Mouse (Mus musculus) forebrain, embryonic 14.5 days (tissue): ENCODE results near the gene Atn1. TPM values are rescaled to one million over a fixed set of nuclear protein-coding genes. Genes with fewer than 3 reads are reported as not detected.

Experiments used
- ATAC-seq: fragments of 200-750 bp; cut with Nextera tagmentation; 2 replicates; pipeline ENCODE4 v1.8.0; 2017; ENCODE audit warnings: mild to moderate bottlenecking, moderate library complexity
- DNase-seq: peaks from one replicate; pipeline ENCODE4 v3.0.0-alpha.2; 2015; ENCODE audit warnings: low spot score
- H3K27ac ChIP-seq: fragments of 300-500 bp; sonication (generic); 2 replicates; pipeline ENCODE4 v1.5.1; 2014; ENCODE audit warnings: low read depth, mild to moderate bottlenecking, control low read depth, low read length, moderate library complexity
- H3K27me3 ChIP-seq: fragments of 300-500 bp; sonication (generic); replicated peaks from 2 replicates; pipeline ENCODE4 v1.6.1; 2014; ENCODE audit warnings: low read length, control low read depth, mixed read lengths; ENCODE audit not compliant: control insufficient read depth, insufficient read depth
- H3K36me3 ChIP-seq: fragments of 300-500 bp; sonication (generic); 2 replicates; pipeline ENCODE4 v1.6.1; 2014; ENCODE audit warnings: low read length, control low read depth; ENCODE audit not compliant: control insufficient read depth, insufficient read depth
- H3K4me1 ChIP-seq: fragments of 300-500 bp; sonication (generic); 2 replicates; pipeline ENCODE4 v1.6.1; 2014; ENCODE audit warnings: antibody characterized with exemption, low read length, control low read depth; ENCODE audit not compliant: control insufficient read depth, insufficient read depth
- H3K4me2 ChIP-seq: fragments of 300-500 bp; sonication (generic); 2 replicates; pipeline ENCODE4 v1.6.1; 2014; ENCODE audit warnings: mild to moderate bottlenecking, control low read depth, low read length
- H3K4me3 ChIP-seq: fragments of 300-500 bp; sonication (generic); 2 replicates; pipeline ENCODE4 v1.5.1; 2014; ENCODE audit warnings: low read depth, low read length, control low read depth
- H3K9ac ChIP-seq: fragments of 300-500 bp; sonication (generic); 2 replicates; pipeline ENCODE4 v1.6.1; 2014; ENCODE audit warnings: mild to moderate bottlenecking, low read length, control low read depth, moderate library complexity
- H3K9me3 ChIP-seq: fragments of 300-500 bp; sonication (generic); replicated peaks from 2 replicates; pipeline ENCODE4 v1.6.1; 2016; ENCODE audit warnings: low read length, control low read depth, mixed read lengths; ENCODE audit not compliant: control insufficient read depth
- WGBS: fragments of 180-500 bp; shearing (Covaris S2); extraction: QIAGEN DNeasy Blood & Tissue Kit; methylation state at CpG from one replicate; pipeline ENCODE4 v1.1.7; 2014; 5-methylcytosine and 5-hydroxymethylcytosine counted together
- polyA plus RNA-seq: library from polyadenylated mRNA; unstranded; fragments of >200 nt; fragmentation: Nextera tagmentation; extraction: Ambion mirVana; gene quantifications from 2 replicates; pipeline ENCODE4 v1.2.1, GENCODE M21; 2014

The Atn1 gene
- polyA plus RNA-seq, 1 experiment from 2014 or later = 12.2 TPM

DNA sequence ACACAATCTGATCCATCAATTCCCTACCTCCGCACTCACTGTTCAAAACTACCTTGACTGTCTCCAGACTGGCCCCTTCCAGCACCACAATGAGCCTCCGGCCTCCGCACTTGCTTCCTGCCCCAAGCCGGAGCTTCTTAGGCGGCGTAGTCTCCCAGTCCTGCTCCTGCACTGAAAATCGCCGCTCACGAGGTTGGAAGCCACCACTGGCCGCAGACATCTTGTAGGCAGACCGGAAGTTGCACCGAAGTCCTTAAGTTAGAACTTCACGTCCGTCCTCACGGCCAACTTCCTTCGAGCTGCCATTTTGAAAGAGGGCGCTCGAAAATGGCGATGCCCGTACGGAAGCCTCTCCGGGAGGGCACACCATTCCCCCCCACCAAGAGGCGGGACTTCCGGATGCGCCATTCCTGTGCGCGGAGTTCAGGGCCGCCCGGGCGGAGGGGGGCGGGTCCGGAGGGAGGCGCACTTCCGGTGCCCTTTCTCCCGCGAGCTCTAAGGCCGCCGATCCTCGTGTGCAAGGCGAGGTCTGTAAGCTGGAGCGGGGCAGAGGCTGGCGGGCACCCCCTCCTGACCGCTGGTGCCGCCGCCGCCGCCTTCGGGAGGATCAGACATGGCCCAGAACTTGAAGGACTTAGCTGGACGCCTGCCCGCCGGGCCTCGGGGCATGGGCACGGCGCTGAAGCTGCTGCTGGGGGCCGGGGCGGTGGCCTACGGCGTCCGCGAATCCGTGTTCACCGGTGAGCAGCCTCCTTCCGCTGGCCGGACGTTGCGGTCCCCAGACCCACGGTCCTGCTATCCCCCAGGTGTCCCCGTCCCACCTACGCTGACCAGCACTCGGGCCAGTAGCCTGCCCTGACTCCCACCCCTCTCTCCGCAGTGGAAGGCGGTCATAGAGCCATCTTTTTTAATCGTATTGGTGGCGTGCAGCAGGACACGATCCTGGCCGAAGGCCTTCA lies 44.2 kb downstream of the Atn1 start, which contains the start of the genes Emg1 and Phb2:
Emg1 (minus strand) TSS at position 355 of the 959 bp plus-strand sequence.
Phb2 (plus strand) TSS at position 513 of the 959 bp plus-strand sequence.
- under 1% methylated on average over 68 of the region's 76 CpGs for WGBS
- H3K36me3 ChIP-seq = peaks cover 43% of the 10 kb centered on the region
- DNase-seq = peak; percentile 99

DNA sequence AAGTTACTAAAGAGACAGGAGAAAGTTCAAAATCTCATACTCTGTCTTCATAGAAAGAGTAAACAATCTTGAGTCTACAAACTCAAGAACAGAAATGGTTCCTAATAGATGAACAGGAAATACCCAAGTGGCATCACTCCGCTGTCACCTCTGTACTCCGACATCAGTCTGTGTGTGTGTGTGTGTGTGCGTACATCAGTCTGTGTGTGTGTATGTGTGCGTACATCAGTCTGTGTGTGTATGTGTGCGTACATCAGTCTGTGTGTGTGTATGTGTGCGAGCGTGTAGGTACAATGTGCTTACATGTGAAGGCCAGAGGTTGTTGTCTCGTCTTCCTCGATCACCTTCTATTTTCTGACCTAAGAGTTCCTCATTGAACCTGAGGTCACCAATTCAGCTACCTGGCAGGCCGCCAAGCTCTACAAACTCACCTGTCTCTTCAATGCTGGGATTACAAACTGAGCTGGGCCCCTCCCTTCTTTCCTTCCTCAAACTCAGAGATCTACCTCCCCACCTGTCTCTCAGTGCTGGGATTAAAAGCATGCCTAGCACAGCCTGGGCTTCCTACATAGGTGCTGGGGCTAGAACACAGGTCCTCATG lies 47.9 kb downstream of the Atn1 start:
- H3K4me3 ChIP-seq = no peak overlapping the region
- no peaks in the 10 kb centered on the region for H3K9me3 ChIP-seq
- peaks cover 17% of the 10 kb centered on the region for H3K4me1 ChIP-seq
- peaks cover 43% of the 10 kb centered on the region for H3K36me3 ChIP-seq
- DNase-seq (no peak), ATAC-seq (no peak)
- no peak overlapping the region for H3K27ac ChIP-seq
- H3K9ac ChIP-seq = no peak overlapping the region
- 91% methylated on average over 10 of the region's 10 CpGs for WGBS
- H3K4me2 ChIP-seq = no peak overlapping the region
- H3K27me3 ChIP-seq = no peaks in the 10 kb centered on the region

More for the DNA sequence above, 44.2 kb downstream of the Atn1 start, which contains the start of the genes Emg1 and Phb2:
- Histone ChIP-seq H3K27me3 (no peaks in the 10 kb centered on the region), H3K4me1 (peaks cover 18% of the 10 kb centered on the region), H3K27ac (peak within 1 kb of the TSS; percentile 58), H3K9me3 (no peaks in the 10 kb centered on the region), H3K4me2 (peak within 1 kb of the TSS; percentile 99), H3K9ac (peak within 1 kb of the TSS; percentile 95), H3K4me3 (peak within 1 kb of the TSS; percentile 98)
- ATAC-seq = peak; percentile 97

- Histone ChIP-seq H3K36me3 (peaks cover 65% of the 10 kb centered on the region), H3K4me1 (peaks cover 6% of the 10 kb centered on the region), H3K9me3 (no peaks in the 10 kb centered on the region), H3K4me3 (no peak overlapping the region), H3K9ac (no peak overlapping the region), H3K27me3 (no peaks in the 10 kb centered on the region), H3K27ac (no peak overlapping the region), H3K4me2 (no peak overlapping the region)
- DNase-seq (no peak), ATAC-seq (no peak)
- WGBS = 87% methylated on average over 5 of the region's 5 CpGs
Observed at GRCm38 (mm10) chr6:124706061-124706627, 50.2 kb downstream of the Atn1 start.

GRCm38 (mm10) chr6:124704417-124704816 lies 51.9 kb downstream of the Atn1 start:
- Histone ChIP-seq H3K27me3 (no peaks in the 10 kb centered on the region), H3K36me3 (peaks cover 75% of the 10 kb centered on the region), H3K9me3 (no peaks in the 10 kb centered on the region), H3K4me2 (no peak overlapping the region), H3K27ac (no peak overlapping the region), H3K4me3 (no peak overlapping the region), H3K9ac (no peak overlapping the region), H3K4me1 (no peaks in the 10 kb centered on the region)
- 95% methylated on average over 2 of the region's 2 CpGs for WGBS
- ATAC-seq (no peak), DNase-seq (no peak)

GRCm38 (mm10) chr6:124703789-124704188 lies 52.5 kb downstream of the Atn1 start:
- 81% methylated on average over 7 of the region's 7 CpGs for WGBS
- no peaks in the 10 kb centered on the region for H3K9me3 ChIP-seq
- ATAC-seq (no peak), DNase-seq (no peak)
- no peak overlapping the region for H3K4me2 ChIP-seq
- no peak overlapping the region for H3K9ac ChIP-seq
- H3K27ac ChIP-seq = no peak overlapping the region
- peaks cover 77% of the 10 kb centered on the region for H3K36me3 ChIP-seq
- no peaks in the 10 kb centered on the region for H3K4me1 ChIP-seq
- no peak overlapping the region for H3K4me3 ChIP-seq
- H3K27me3 ChIP-seq = no peaks in the 10 kb centered on the region

DNA sequence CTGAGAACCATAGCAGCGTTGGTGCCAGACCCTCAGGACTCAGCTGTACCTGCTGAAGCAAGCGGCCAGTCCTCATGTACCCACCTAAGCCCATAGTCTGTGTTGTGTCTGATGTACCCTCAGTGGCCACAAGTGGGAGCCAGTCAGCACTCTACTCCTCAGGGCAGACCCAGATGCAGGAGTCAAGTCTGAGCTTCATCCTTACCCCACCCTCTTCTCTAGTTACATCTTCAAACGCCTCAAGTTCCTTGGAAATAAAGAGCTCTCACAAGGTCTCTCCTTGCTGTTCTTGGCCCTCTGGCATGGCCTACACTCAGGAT lies 53.6 kb downstream of the Atn1 start:
- Histone ChIP-seq H3K4me1 (no peaks in the 10 kb centered on the region), H3K9ac (no peak overlapping the region), H3K27ac (no peak overlapping the region), H3K9me3 (no peaks in the 10 kb centered on the region), H3K4me3 (no peak overlapping the region), H3K4me2 (no peak overlapping the region), H3K36me3 (peaks cover 72% of the 10 kb centered on the region), H3K27me3 (no peaks in the 10 kb centered on the region)
- ATAC-seq (peak; percentile 72), DNase-seq (peak; percentile 68)
- 50% methylated on average over 3 of the region's 3 CpGs for WGBS

- ATAC-seq = 0 out of 2 replicates have a peak, but pooled peaks have one; percentile 18
- no peaks in the 10 kb centered on the region for H3K27me3 ChIP-seq
- peaks cover 67% of the 10 kb centered on the region for H3K36me3 ChIP-seq
- no peak overlapping the region for H3K4me2 ChIP-seq
- no peaks in the 10 kb centered on the region for H3K9me3 ChIP-seq
- H3K9ac ChIP-seq = no peak overlapping the region
- no peak overlapping the region for H3K4me3 ChIP-seq
- H3K4me1 ChIP-seq = no peaks in the 10 kb centered on the region
- no peak for DNase-seq
- 93% methylated on average over 17 of the region's 17 CpGs for WGBS
- no peak overlapping the region for H3K27ac ChIP-seq
Observed at GRCm38 (mm10) chr6:124702102-124702783, 54.1 kb downstream of the Atn1 start.

DNA sequence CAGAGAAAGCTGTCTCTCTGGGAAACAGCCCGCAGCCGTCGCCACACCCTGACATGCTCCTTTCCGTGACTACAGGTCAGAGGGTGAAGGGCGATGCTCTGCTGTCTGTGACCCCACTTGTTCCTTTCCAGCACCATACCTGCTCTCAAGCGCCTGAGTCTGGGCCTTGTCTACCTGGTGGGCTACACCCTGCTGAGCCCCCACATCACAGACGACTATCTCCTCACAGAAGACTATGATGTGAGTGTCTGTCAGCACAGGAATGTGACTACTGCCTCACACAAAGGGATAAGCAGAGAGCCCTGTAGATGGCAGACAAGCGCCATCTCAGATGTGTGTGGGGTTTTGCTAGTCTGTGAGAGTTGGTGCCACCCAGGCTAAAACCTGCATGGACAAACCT lies 55.0 kb downstream of the Atn1 start:
- H3K36me3 ChIP-seq = peaks cover 65% of the 10 kb centered on the region
- peak; percentile 21 for DNase-seq

More for the DNA sequence above, 55.0 kb downstream of the Atn1 start:
- Histone ChIP-seq H3K4me2 (no peak overlapping the region), H3K4me1 (no peaks in the 10 kb centered on the region), H3K9me3 (no peaks in the 10 kb centered on the region), H3K9ac (no peak overlapping the region), H3K27me3 (no peaks in the 10 kb centered on the region), H3K27ac (no peak overlapping the region), H3K4me3 (no peak overlapping the region)
- 81% methylated on average over 8 of the region's 8 CpGs for whole genome bisulfite sequencing
- 0 out of 2 replicates have a peak, but pooled peaks have one; percentile 25 for ATAC-seq
